In the genomic region with DNA sequence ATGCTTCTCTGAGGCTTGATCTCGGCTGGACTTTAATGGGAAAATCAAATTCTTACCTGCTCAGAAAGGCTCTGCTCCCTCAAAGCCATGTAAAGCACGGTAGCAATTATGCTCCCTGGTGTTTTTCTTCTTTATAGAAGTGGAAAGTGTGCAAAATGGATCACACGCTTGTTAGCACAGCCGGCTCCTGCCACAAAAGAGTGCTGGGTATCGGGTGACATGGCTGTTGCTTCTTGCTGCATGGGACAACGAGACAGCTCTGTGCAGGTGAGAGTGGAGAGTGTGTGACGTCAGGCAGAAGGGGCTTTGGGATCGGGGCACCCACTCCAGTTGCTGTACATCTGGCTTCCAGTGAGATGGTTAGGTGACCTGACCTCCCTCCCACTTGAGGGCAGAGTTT, we compare ENCODE assay signal across 26 mouse cellular contexts.
DNase-seq lines count a peak whose midpoint lies in the region; ATAC-seq and TF ChIP-seq lines count a peak whose summit lies in the region.
"Had no signal": no experiment of that assay in that cellular context is flagged by ENCODE, and none has a peak within 500 bp of the region (broad histone marks: within the 10 kb centered on the region; RNA-seq: fewer than 3 reads in every experiment).

No protein-coding gene starts in this region.

- no peak overlapping the region for H3K4me3 ChIP-seq in hindbrain, embryonic 11.5 days (ENCODE audit: low read depth, low read length)
- no peak overlapping the region for H3K4me3 ChIP-seq in hindbrain, postnatal 0 days (ENCODE audit: low read length)
- H3K4me3 ChIP-seq in neural tube, embryonic 12.5 days: no peak overlapping the region
- no peak overlapping the region for H3K4me3 ChIP-seq in limb, embryonic 10.5 days
- H3K4me3 ChIP-seq: hindbrain, embryonic 13.5 days; myocyte had no signal

- no peak overlapping the region for H3K9ac ChIP-seq in hindbrain, embryonic 11.5 days (ENCODE audit: low read depth, low read length)
- no peak overlapping the region for H3K9ac ChIP-seq in hindbrain, postnatal 0 days (replicated peaks; ENCODE audit: low read length)
- H3K9ac ChIP-seq in neural tube, embryonic 12.5 days: no peak overlapping the region
- H3K9ac ChIP-seq: hindbrain, embryonic 13.5 days; liver, embryonic 14.5 days had no signal

- no peak for DNase-seq in hindbrain, embryonic 11.5 days (ENCODE audit: low spot score)
- no peak for DNase-seq in hindbrain, postnatal 0 days (ENCODE audit: low spot score)
- DNase-seq in neural tube, embryonic 10.5 days (ENCODE audit: extremely low spot score, low spot score): no peak
- no peak for DNase-seq in limb, embryonic 10.5 days (ENCODE audit: low spot score)
- no peak for DNase-seq in thymus, postnatal 25 days
- DNase-seq in right cerebral cortex, adult 18-20 months: no peak
- DNase-seq: adrenal gland, postnatal 25 days; cerebellum, adult 11-12 months; cerebellum, adult 9-11 months; gastrocnemius, postnatal 25 days; heart, adult 18-20 months; heart, postnatal 36 days; kidney, adult 9 months; kidney, postnatal 10 days; layer of hippocampus, adult 9-11 months; liver; lung, adult 2 months; lung, postnatal 14 days; right cerebral cortex, postnatal 14 days had no signal

- no peaks in the 10 kb centered on the region for H3K9me3 ChIP-seq in hindbrain, embryonic 11.5 days (ENCODE audit: control insufficient read depth, low read length)
- H3K9me3 ChIP-seq in hindbrain, postnatal 0 days (ENCODE audit: low read length): no peaks in the 10 kb centered on the region
- H3K9me3 ChIP-seq in neural tube, embryonic 12.5 days: no peaks in the 10 kb centered on the region
- H3K9me3 ChIP-seq in limb, embryonic 10.5 days (replicated peaks): no peaks in the 10 kb centered on the region

- H3K27ac ChIP-seq in hindbrain, embryonic 11.5 days (ENCODE audit: low read depth, low read length): no peak overlapping the region
- no peak overlapping the region for H3K27ac ChIP-seq in hindbrain, postnatal 0 days
- no peak overlapping the region for H3K27ac ChIP-seq in neural tube, embryonic 12.5 days
- peak overlapping the region; percentile 71 for H3K27ac ChIP-seq in limb, embryonic 10.5 days
- H3K27ac ChIP-seq: hindbrain, embryonic 13.5 days; liver, embryonic 14.5 days had no signal

- no peak overlapping the region for H3K4me2 ChIP-seq in hindbrain, embryonic 11.5 days (replicated peaks; ENCODE audit: low read depth, low read length)
- no peak overlapping the region for H3K4me2 ChIP-seq in hindbrain, postnatal 0 days (ENCODE audit: low read depth, low read length)
- no peak overlapping the region for H3K4me2 ChIP-seq in neural tube, embryonic 12.5 days (replicated peaks)
- H3K4me2 ChIP-seq: heart, embryonic 11.5 days; hindbrain, embryonic 13.5 days had no signal

- 32% methylated on average over 8 of the region's 8 CpGs for WGBS in hindbrain, embryonic 11.5 days
- 30% methylated on average over 8 of the region's 8 CpGs for WGBS in hindbrain, postnatal 0 days
- 29% methylated on average over 8 of the region's 8 CpGs for WGBS in neural tube, embryonic 12.5 days
- WGBS in limb, embryonic 10.5 days: 48% methylated on average over 8 of the region's 8 CpGs

- TF ChIP-seq CTCF in hindbrain, postnatal 0 days (IDR thresholded peaks at IDR 0.05; ENCODE audit: low read depth): no peak

- H3K36me3 ChIP-seq in hindbrain, embryonic 11.5 days (ENCODE audit: control insufficient read depth, insufficient read depth, low read length): no peaks in the 10 kb centered on the region
- H3K36me3 ChIP-seq in hindbrain, postnatal 0 days (ENCODE audit: insufficient read depth, low read length): no peaks in the 10 kb centered on the region
- H3K36me3 ChIP-seq in neural tube, embryonic 12.5 days: no peaks in the 10 kb centered on the region
- H3K36me3 ChIP-seq in limb, embryonic 10.5 days: no peaks in the 10 kb centered on the region
- H3K36me3 ChIP-seq: hindbrain, embryonic 13.5 days had no signal

- 0 out of 2 replicates have a peak, but pooled peaks have one; percentile 38 for ATAC-seq in hindbrain, embryonic 11.5 days (ENCODE audit: low FRiP score)
- ATAC-seq in hindbrain, postnatal 0 days: no peak
- ATAC-seq in neural tube, embryonic 12.5 days (ENCODE audit: low FRiP score, low read depth): 0 out of 2 replicates have a peak, but pooled peaks have one; percentile 38
- ATAC-seq: CD4-positive, CD25-positive, alpha-beta regulatory T cell, adult 4 months; intestine, postnatal 0 days had no signal

- H3K27me3 ChIP-seq in hindbrain, embryonic 11.5 days (ENCODE audit: control insufficient read depth, insufficient read depth, low read length): peaks cover 6% of the 10 kb centered on the region
- H3K27me3 ChIP-seq in hindbrain, postnatal 0 days (ENCODE audit: insufficient read depth, low read length): peaks cover 5% of the 10 kb centered on the region; the same call in 1 of the 2 replicates
- H3K27me3 ChIP-seq in neural tube, embryonic 12.5 days (replicated peaks): peaks cover 50% of the 10 kb centered on the region
- peaks cover 51% of the 10 kb centered on the region for H3K27me3 ChIP-seq in limb, embryonic 10.5 days (ENCODE audit: low read depth, poor library complexity, severe bottlenecking)

- H3K4me1 ChIP-seq in hindbrain, embryonic 11.5 days (replicated peaks; ENCODE audit: control insufficient read depth, insufficient read depth, low read length): peaks cover 5% of the 10 kb centered on the region
- no peaks in the 10 kb centered on the region for H3K4me1 ChIP-seq in hindbrain, postnatal 0 days (ENCODE audit: insufficient read depth, low read length)
- H3K4me1 ChIP-seq in neural tube, embryonic 12.5 days: peaks cover 33% of the 10 kb centered on the region
- peaks cover 62% of the 10 kb centered on the region for H3K4me1 ChIP-seq in limb, embryonic 10.5 days
